Mouse (Mus musculus) gastrocnemius, adult 8-10 months (tissue): ENCODE measurements around the gene Abca4. TPM values are rescaled to one million over a fixed set of nuclear protein-coding genes. Genes with fewer than 3 reads are reported as not detected.

Experiments used
- DNase-seq, 2 experiments: peaks; one replicate each; pipeline ENCODE4 v3.0.0; 2022; ENCODE audit warnings: low spot score in 2 of 2
- total RNA-seq, 4 experiments: library from RNA; stranded (reverse); gene quantifications; 2 replicates each; pipeline ENCODE4 v1.2.4; 2022

Gene Abca4
- total RNA-seq, 4 experiments from 2014 or later, result 0.47 to 0.99 (median 0.56) TPM

GRCm38 (mm10) chr3:122169616-122170178, 125.5 kb downstream of the Abca4 start:
- no peak for DNase-seq

- DNase-seq, result no peak
Measured at GRCm38 (mm10) chr3:122170621-122171309, 126.5 kb downstream of the Abca4 start.

- DNase-seq, result no peak
Measured at GRCm38 (mm10) chr3:122173526-122174150, 129.4 kb downstream of the Abca4 start.

- DNase-seq, result no peak
Measured at GRCm38 (mm10) chr3:122176018-122176417, 131.8 kb downstream of the Abca4 start.

- DNase-seq, result no peak
Measured at GRCm38 (mm10) chr3:122176706-122177390, 132.6 kb downstream of the Abca4 start.

GRCm38 (mm10) chr3:122184109-122184508, 139.9 kb downstream of the Abca4 start:
- no peak for DNase-seq

GRCm38 (mm10) chr3:122186975-122187374, 142.7 kb downstream of the Abca4 start:
- DNase-seq, result no peak

- no peak for DNase-seq
Measured at GRCm38 (mm10) chr3:122196621-122197298, 152.5 kb downstream of the Abca4 start.

GRCm38 (mm10) chr3:122198532-122198931, 154.3 kb downstream of the Abca4 start:
- DNase-seq, result no peak

- DNase-seq, result no peak
Measured at GRCm38 (mm10) chr3:122198966-122199381, 154.7 kb downstream of the Abca4 start.

- no peak for DNase-seq
Measured at GRCm38 (mm10) chr3:122199600-122199999, 155.4 kb downstream of the Abca4 start.

GRCm38 (mm10) chr3:122200017-122200416, 155.8 kb downstream of the Abca4 start:
- no peak for DNase-seq

GRCm38 (mm10) chr3:122200447-122200846, 156.2 kb downstream of the Abca4 start:
- no peak for DNase-seq

GRCm38 (mm10) chr3:122202307-122202732, 158.1 kb downstream of the Abca4 start:
- no peak for DNase-seq

- no peak for DNase-seq
Measured at GRCm38 (mm10) chr3:122203675-122204329, 159.6 kb downstream of the Abca4 start.

GRCm38 (mm10) chr3:122205753-122206152, 161.5 kb downstream of the Abca4 start:
- no peak for DNase-seq

GRCm38 (mm10) chr3:122206279-122207070, 162.2 kb downstream of the Abca4 start:
- DNase-seq, result no peak

GRCm38 (mm10) chr3:122207766-122208165, 163.5 kb downstream of the Abca4 start:
- no peak for DNase-seq

- DNase-seq, result no peak
Measured at GRCm38 (mm10) chr3:122208296-122209225, 164.3 kb downstream of the Abca4 start.
